Mouse (Mus musculus): ENCODE measurements around the gene Ppdpf. TPM values are rescaled to one million over a fixed set of nuclear protein-coding genes. Genes with fewer than 3 reads are reported as not detected.

Ppdpf gene
- 525 and 607 TPM in 2 replicates for polyA plus RNA-seq (2014; fragmentation: Nextera tagmentation; extraction: Ambion mirVana)

DNA sequence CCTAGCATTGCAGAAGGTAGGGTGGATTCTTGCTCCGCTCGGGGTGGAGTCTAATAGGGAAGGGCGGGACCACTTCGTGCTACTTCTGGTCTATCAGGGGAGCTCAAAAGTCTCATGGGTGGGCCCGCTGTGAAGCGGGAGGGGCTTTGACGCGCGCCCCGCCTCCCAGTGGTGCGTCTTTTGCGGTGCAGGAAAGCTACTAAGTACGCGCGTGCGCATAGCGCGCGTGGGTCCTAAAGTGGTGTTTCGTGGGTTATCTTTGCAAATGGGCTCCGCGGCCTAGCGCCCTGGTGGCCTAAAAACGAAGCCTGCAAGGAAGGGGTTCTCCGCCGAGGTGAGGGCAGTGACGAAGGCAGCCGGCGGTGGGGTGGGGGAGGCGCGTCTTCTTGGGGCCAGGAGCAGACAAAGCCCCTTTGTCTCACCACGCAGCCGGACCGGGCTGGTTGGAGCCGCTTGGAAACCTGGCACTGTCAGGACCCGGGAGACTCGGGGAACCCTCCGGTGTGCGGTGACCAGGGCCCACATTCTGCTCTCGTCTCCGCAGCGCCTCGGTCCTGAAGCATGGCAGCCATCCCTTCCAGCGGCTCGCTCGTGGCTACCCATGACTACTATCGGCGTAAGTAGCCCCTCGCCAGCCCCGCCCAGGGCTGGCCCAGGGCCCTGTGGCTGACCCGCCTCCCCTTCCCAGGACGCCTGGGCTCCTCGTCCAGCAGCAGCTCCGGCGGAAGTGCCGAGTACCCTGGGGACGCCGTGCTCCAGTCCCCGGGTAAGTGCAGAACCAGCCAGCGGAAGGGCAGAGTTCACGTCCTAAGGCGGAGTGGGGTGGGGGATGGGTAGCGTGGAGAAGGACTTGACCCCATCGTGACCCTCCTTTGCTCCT is at the start of gene Ppdpf:
TSS of gene Ppdpf (plus strand) at position 127 of the 880 bp plus-strand sequence.
- peak within 1 kb of the TSS; percentile 67 for H3K4me2 ChIP-seq (ENCODE audit: low read length)
- H3K9me3 ChIP-seq (replicated peaks; ENCODE audit: control insufficient read depth, low read length), result no peaks in the 10 kb centered on the region
- under 1% methylated on average over 64 of the region's 64 CpGs for WGBS
- DNase-seq (ENCODE audit: low spot score), result peak; percentile 96
- H3K9ac ChIP-seq (ENCODE audit: low read length), result peak within 1 kb of the TSS; percentile 98
- peaks cover 10% of the 10 kb centered on the region for H3K36me3 ChIP-seq (ENCODE audit: control insufficient read depth, insufficient read depth, low read length)
- H3K27me3 ChIP-seq (replicated peaks; ENCODE audit: control insufficient read depth, insufficient read depth, low read length), result no peaks in the 10 kb centered on the region
- ATAC-seq, result peak; percentile 94
- H3K4me3 ChIP-seq (ENCODE audit: low read depth, low read length), result peak within 1 kb of the TSS; percentile 67
- H3K27ac ChIP-seq (ENCODE audit: low read depth, low read length), result peak within 1 kb of the TSS; percentile 93
- H3K4me1 ChIP-seq (ENCODE audit: control insufficient read depth, insufficient read depth, low read length), result peaks cover 8% of the 10 kb centered on the region

DNA sequence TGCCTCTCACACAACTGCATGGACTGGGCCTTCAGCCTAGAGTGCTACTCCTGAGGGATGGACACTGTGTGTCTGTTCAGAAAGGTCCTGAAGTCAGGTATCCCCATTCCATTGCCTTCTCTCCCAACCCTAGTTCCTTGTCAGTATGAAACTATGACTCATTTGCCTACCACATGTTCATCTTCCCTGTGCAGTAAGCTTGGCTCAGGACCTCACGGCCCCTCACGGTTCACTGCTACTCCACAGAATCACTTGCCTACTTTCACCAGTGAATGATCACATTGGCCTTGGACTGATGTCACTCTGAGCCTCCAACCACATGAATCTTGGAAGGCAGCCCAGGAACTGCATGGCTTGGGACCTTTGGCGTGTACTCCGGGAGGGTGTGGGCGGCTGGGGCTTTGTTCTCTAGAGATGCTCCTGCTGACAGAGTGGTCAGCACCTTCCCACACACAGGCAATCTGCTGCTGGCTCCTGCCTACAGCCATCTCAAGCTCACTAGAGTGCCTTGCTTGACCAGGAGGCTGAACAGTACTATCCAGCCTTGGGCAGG is 47.3 kb upstream of the Ppdpf start:
- H3K4me3 ChIP-seq (ENCODE audit: low read depth, low read length), result no peak overlapping the region
- 87% methylated on average over 5 of the region's 5 CpGs for WGBS

DNA sequence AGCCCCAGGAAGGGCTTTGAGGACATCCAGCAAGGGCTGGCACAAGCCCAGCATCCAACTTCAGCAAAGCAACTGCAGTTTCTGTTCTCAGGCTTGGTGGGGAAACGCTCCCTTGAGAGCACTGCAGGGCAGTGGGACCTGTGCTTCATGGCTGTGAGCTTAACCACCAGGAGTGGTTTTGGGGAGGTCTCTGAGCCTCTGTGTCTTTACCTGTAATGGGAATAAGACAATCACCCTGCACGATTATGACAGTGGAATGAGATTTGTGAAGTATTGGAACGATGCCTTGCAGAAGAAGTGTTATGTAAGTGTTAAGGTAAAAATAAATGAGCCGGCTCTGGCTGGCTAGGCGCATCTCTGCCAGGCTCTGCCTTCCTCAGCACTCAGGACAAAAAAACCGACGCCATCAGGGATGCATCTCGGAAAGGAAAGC is 44.3 kb upstream of the Ppdpf start:
- Histone ChIP-seq H3K27ac (ENCODE audit: low read depth, low read length) (no peak overlapping the region), H3K4me2 (ENCODE audit: low read length) (no peak overlapping the region), H3K4me1 (ENCODE audit: control insufficient read depth, insufficient read depth, low read length) (no peaks in the 10 kb centered on the region), H3K9me3 (replicated peaks; ENCODE audit: control insufficient read depth, low read length) (no peaks in the 10 kb centered on the region), H3K4me3 (ENCODE audit: low read depth, low read length) (no peak overlapping the region), H3K27me3 (replicated peaks; ENCODE audit: control insufficient read depth, insufficient read depth, low read length) (peaks cover 10% of the 10 kb centered on the region; the same call in 1 of the 2 replicates), H3K36me3 (ENCODE audit: control insufficient read depth, insufficient read depth, low read length) (no peaks in the 10 kb centered on the region), H3K9ac (ENCODE audit: low read length) (no peak overlapping the region)
- DNase-seq (ENCODE audit: low spot score), result no peak
- ATAC-seq, result no peak
- 66% methylated on average over 8 of the region's 8 CpGs for WGBS

More for the DNA sequence above, 47.3 kb upstream of the Ppdpf start:
- Histone ChIP-seq H3K27ac (ENCODE audit: low read depth, low read length) (no peak overlapping the region), H3K9me3 (replicated peaks; ENCODE audit: control insufficient read depth, low read length) (no peaks in the 10 kb centered on the region), H3K36me3 (ENCODE audit: control insufficient read depth, insufficient read depth, low read length) (no peaks in the 10 kb centered on the region), H3K27me3 (replicated peaks; ENCODE audit: control insufficient read depth, insufficient read depth, low read length) (peaks cover 22% of the 10 kb centered on the region), H3K9ac (ENCODE audit: low read length) (no peak overlapping the region), H3K4me2 (ENCODE audit: low read length) (no peak overlapping the region), H3K4me1 (ENCODE audit: control insufficient read depth, insufficient read depth, low read length) (no peaks in the 10 kb centered on the region)
- ATAC-seq (no peak), DNase-seq (ENCODE audit: low spot score) (no peak)

DNA sequence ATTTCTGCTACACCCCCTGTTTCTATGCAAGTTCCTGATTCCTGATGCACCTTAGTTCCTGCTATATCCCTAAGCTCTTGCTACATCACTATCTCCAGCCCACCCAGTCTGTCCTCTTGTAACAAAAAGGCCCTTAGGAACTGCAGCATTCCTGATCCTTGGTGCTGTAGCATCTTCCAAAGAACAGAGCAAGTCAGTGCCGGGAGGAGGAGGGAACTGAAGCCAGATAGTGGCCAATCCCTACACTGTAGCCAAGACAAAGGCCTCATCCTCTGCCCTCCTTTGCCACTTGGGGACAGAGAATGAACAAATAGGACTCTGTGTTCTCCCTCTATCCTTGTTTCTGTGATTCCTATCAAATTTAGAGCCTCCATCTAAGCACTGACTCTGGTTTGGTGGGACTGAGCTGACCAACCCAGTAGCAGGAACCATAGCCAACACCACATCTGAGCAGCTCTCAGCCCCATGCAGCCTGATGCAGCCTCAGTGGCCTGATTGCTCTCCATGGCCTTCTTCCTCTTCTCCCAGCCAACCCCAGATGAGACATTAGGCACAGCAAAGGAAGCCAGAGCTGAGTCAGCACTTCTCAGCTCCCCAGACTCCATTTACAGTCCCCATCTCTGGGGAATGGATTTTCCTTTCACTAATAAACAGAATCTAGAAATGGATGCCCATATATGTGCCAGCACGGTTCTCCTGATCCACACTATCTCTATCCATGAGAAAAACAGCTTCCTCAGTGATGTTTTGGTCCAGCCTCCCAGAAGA is 43.4 kb upstream of the Ppdpf start:
- no peak overlapping the region for H3K27ac ChIP-seq (ENCODE audit: low read depth, low read length)
- no peaks in the 10 kb centered on the region for H3K9me3 ChIP-seq (replicated peaks; ENCODE audit: control insufficient read depth, low read length)
- no peaks in the 10 kb centered on the region for H3K36me3 ChIP-seq (ENCODE audit: control insufficient read depth, insufficient read depth, low read length)
- no peak overlapping the region for H3K4me3 ChIP-seq (ENCODE audit: low read depth, low read length)
- 69% methylated on average over 2 of the region's 2 CpGs for WGBS
- H3K9ac ChIP-seq (ENCODE audit: low read length), result no peak overlapping the region
- H3K4me1 ChIP-seq (ENCODE audit: control insufficient read depth, insufficient read depth, low read length), result no peaks in the 10 kb centered on the region
- no peak for DNase-seq (ENCODE audit: low spot score)
- H3K4me2 ChIP-seq (ENCODE audit: low read length), result no peak overlapping the region
- peaks cover 10% of the 10 kb centered on the region; the same call in 1 of the 2 replicates for H3K27me3 ChIP-seq (replicated peaks; ENCODE audit: control insufficient read depth, insufficient read depth, low read length)
- ATAC-seq, result no peak

DNA sequence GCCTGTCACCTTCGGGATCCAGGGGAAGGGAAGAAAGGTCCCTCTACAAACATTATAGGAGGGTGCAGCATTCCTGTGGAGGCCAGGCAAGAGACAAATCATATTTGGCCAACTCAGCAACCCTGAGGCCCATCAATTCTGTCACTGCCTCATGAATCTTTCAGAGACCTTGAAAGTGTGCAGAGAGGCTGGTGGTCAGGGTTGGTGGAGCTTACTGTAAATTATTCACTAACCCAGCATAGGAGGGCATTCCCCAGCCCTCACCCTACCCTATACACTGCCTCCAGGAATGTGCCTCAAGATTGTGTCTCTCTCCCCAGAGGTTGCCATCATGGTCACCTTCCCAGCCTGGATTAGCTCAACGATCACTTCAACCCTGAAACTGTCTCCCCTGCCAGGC is 42.4 kb upstream of the Ppdpf start:
- 97% methylated on average over 2 of the region's 2 CpGs for WGBS
- H3K4me3 ChIP-seq (ENCODE audit: low read depth, low read length), result no peak overlapping the region
- no peak overlapping the region for H3K9ac ChIP-seq (ENCODE audit: low read length)
- no peaks in the 10 kb centered on the region for H3K36me3 ChIP-seq (ENCODE audit: control insufficient read depth, insufficient read depth, low read length)
- H3K27ac ChIP-seq (ENCODE audit: low read depth, low read length), result no peak overlapping the region
- no peaks in the 10 kb centered on the region for H3K9me3 ChIP-seq (replicated peaks; ENCODE audit: control insufficient read depth, low read length)
- ATAC-seq (no peak), DNase-seq (ENCODE audit: low spot score) (no peak)
- no peaks in the 10 kb centered on the region for H3K4me1 ChIP-seq (ENCODE audit: control insufficient read depth, insufficient read depth, low read length)
- H3K27me3 ChIP-seq (replicated peaks; ENCODE audit: control insufficient read depth, insufficient read depth, low read length), result peaks cover 7% of the 10 kb centered on the region; the same call in 1 of the 2 replicates
- no peak overlapping the region for H3K4me2 ChIP-seq (ENCODE audit: low read length)

DNA sequence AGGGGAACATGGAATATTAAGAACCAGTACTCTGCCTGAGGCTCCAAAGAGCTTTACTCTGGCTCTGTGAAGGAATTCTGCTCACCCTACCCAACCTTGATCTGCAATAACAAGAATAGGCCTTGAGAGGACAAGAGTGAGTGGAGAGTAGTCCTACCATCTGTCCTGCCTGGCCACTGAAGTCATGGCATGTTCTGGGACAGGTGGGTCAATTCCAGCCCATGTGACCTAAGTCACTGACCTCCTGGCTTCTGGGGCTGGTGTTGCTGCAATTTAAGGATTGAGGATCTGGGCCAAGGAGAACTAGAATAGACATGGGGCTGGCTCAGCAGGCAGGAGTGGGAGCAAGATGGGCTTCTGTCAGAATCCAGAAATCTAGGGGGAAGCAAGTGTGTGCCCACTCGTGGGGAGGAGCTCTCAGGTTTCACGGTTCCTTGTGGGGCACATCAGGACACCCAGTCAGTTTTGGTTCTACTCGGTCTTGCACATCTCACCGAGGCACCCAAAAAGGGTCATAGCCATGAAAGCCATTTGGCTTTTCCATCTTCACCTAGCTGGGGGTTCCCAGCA is 40.0 kb upstream of the Ppdpf start:
- Histone ChIP-seq H3K4me2 (ENCODE audit: low read length) (peak overlapping the region; percentile 81), H3K27ac (ENCODE audit: low read depth, low read length) (no peak overlapping the region), H3K36me3 (ENCODE audit: control insufficient read depth, insufficient read depth, low read length) (no peaks in the 10 kb centered on the region), H3K27me3 (replicated peaks; ENCODE audit: control insufficient read depth, insufficient read depth, low read length) (peaks cover 7% of the 10 kb centered on the region; the same call in 1 of the 2 replicates), H3K4me1 (ENCODE audit: control insufficient read depth, insufficient read depth, low read length) (no peaks in the 10 kb centered on the region), H3K4me3 (ENCODE audit: low read depth, low read length) (peak overlapping the region; percentile 44), H3K9ac (ENCODE audit: low read length) (no peak overlapping the region), H3K9me3 (replicated peaks; ENCODE audit: control insufficient read depth, low read length) (no peaks in the 10 kb centered on the region)
- WGBS, result 61% methylated on average over 4 of the region's 4 CpGs
- ATAC-seq (no peak), DNase-seq (ENCODE audit: low spot score) (no peak)

DNA sequence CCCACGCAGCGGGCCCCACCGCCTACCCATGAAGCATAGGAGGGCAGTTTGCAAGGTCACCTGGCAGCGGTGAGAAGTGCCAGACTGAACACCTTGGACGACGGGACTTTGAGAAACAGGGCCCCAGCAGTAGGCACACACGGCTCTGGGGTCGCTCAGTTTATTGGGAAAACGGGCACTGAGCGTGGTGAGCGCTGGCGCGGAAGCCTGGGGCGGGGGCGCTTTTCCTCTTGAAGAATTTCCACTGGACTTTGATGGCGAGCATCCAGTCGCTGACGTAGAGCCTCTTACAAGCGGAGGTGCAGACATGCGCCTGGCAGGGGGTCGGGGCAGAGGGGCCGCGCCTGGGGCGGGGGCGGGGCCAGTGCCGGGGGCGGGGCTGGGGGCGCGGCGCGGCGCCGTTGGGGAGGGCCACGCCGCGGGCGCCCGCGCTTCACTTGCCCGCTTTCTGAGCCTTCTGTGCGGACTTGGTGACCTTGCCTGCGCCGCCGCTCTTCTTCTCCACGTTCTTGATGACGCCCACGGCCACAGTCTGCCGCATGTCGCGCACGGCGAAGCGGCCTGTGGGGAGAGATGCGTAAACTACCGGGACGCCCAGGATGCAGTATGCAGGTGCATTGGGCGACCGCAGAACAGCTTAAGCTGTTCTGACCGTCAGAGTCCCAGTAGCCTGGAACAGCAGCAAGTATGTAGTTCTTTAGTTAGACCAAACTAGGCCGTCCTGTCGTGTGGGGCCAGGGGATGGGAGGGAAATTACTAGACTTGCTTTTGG is 39.3 kb upstream of the Ppdpf start:
- Histone ChIP-seq H3K9ac (ENCODE audit: low read length) (peak overlapping the region; percentile 58), H3K27me3 (replicated peaks; ENCODE audit: control insufficient read depth, insufficient read depth, low read length) (peaks cover 7% of the 10 kb centered on the region; the same call in 1 of the 2 replicates), H3K27ac (ENCODE audit: low read depth, low read length) (no peak overlapping the region), H3K9me3 (replicated peaks; ENCODE audit: control insufficient read depth, low read length) (no peaks in the 10 kb centered on the region), H3K4me1 (ENCODE audit: control insufficient read depth, insufficient read depth, low read length) (no peaks in the 10 kb centered on the region), H3K4me2 (ENCODE audit: low read length) (peak overlapping the region; percentile 81), H3K4me3 (ENCODE audit: low read depth, low read length) (peak overlapping the region; percentile 44), H3K36me3 (ENCODE audit: control insufficient read depth, insufficient read depth, low read length) (no peaks in the 10 kb centered on the region)
- DNase-seq (ENCODE audit: low spot score) (peak; percentile 84), ATAC-seq (peak; percentile 70)
- under 1% methylated on average over 47 of the region's 61 CpGs for WGBS

All from forebrain, embryonic 14.5 days (tissue).